Mouse (Mus musculus) layer of hippocampus, postnatal 36 days (tissue): ENCODE measurements at regions not wholly inside any gene's neighbourhood (a gene's known extent, or its start where the extent isn't known, plus 50 kb on each side); places are given as distances from the start of the nearest gene placed in this dataset.

Source experiments
- DNase-seq, 2 experiments: peaks; one replicate each; pipeline ENCODE4 v3.0.0; 2022

- DNase-seq, result peak; percentile 54 to 62
Measured at GRCm38 (mm10) chr5:93328059-93328458, 61.0 kb downstream of the Ccng2 start.

DNA sequence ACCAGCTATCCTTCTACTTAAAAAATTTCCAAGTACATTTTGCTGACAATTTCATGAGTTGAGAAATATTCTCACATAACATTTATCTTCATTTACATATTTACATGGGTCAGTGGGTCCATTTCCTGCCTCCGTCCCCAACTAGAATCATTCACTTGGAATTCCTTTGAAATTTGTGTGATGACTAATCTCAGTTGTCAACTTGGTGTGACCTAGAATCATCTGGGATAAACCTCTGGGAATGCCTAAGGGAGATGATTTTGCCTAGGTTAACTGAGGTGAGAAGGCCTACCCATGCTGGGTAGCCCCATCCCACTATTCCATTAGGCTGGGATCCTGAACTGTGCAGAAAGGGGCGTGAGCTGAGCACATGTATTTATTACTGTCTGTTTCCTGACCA is 63.8 kb downstream of the Ccng2 start:
- no peak for DNase-seq

DNA sequence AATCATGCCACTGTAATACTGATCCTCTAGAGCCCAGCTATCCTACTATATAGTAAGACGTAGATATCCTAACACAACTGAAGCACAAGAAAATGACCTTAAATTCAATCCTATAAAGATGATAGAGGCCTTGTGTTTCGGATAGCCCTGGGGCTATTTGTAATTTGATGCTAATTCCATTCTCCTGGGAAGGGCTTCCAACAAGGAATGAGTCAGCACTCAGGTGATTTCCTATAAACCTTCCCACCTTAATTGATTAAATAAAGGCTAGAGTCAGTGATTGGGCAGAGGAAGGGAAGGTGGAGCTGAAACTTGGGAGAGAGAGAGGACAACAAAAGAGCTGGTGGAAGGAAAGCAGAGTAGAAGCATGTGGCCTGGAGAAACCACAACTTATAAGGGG is 86.0 kb downstream of the Ccng2 start:
- no peak for DNase-seq
